Mouse (Mus musculus) stomach, embryonic 15.5 days (tissue): Measurements from ENCODE around the gene Setd3. TPM values are rescaled to one million over a fixed set of nuclear protein-coding genes. Genes with fewer than 3 reads are reported as not detected.

Experiments used
- ATAC-seq: fragments of 200-750 bp; cut with Nextera tagmentation; 2 replicates; pipeline ENCODE4 v1.8.0; 2017; ENCODE audit warnings: low read depth, moderate number of reproducible peaks, moderate TSS enrichment; ENCODE audit not compliant: insufficient read depth, low FRiP score
- H3K27ac ChIP-seq: fragments of 300-500 bp; sonication (generic); 2 replicates; pipeline ENCODE4 v1.5.1; 2015; ENCODE audit warnings: mild to moderate bottlenecking, inconsistent platforms
- H3K27me3 ChIP-seq: fragments of 300-500 bp; sonication (generic); replicated peaks from 2 replicates; pipeline ENCODE4 v1.6.1; 2015; ENCODE audit warnings: inconsistent platforms
- H3K36me3 ChIP-seq: fragments of 300-500 bp; sonication (generic); 2 replicates; pipeline ENCODE4 v1.6.1; 2015; ENCODE audit warnings: inconsistent platforms
- H3K4me1 ChIP-seq: fragments of 300-500 bp; sonication (generic); 2 replicates; pipeline ENCODE4 v1.6.1; 2015; ENCODE audit warnings: inconsistent platforms
- H3K4me2 ChIP-seq: fragments of 300-500 bp; sonication (generic); 2 replicates; pipeline ENCODE4 v1.6.1; 2015; ENCODE audit warnings: mild to moderate bottlenecking, inconsistent platforms
- H3K4me3 ChIP-seq: fragments of 300-500 bp; sonication (generic); replicated peaks from 2 replicates; pipeline ENCODE4 v1.5.1; 2015; ENCODE audit warnings: inconsistent platforms
- H3K9ac ChIP-seq: fragments of 300-500 bp; sonication (generic); 2 replicates; pipeline ENCODE4 v1.6.1; 2015; ENCODE audit warnings: inconsistent platforms
- H3K9me3 ChIP-seq: fragments of 300-500 bp; sonication (generic); 2 replicates; pipeline ENCODE4 v1.6.1; 2016; ENCODE audit warnings: inconsistent platforms
- WGBS: fragments of 180-500 bp; shearing (Covaris S2); methylation state at CpG from one replicate; pipeline ENCODE4 v1.1.7; 2015; 5-methylcytosine and 5-hydroxymethylcytosine counted together
- polyA plus RNA-seq: library from polyadenylated mRNA; unstranded; fragments of >200 nt; fragmentation: Nextera tagmentation; extraction: Ambion mirVana; gene quantifications from 2 replicates; pipeline ENCODE4 v1.2.1, GENCODE M21; 2015

The Setd3 gene
- polyA plus RNA-seq, 1 experiment from 2014 or later = 87.1 TPM

DNA sequence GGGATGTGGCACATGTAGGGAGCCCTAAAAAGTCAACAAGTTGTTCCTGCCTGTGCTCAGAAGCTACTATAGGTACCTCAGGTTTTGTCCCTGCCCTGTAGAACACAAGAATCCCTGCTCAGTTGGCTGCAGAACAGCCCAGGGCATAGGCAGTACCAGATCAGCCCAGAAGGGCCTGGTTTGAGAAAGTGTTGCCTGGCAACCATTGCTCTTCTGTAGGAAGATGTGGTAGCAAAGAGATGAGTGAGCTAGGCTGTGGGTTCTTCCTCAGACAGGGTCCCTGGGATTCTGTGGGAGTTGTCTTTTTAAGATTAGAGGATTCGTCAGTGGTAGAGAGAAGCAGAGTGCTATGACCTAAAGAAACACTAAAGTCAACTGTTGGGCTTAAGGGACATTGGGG, 21.0 kb upstream of the Setd3 start:
- Histone ChIP-seq H3K27me3 (no peaks in the 10 kb centered on the region), H3K9ac (no peak overlapping the region), H3K4me1 (no peaks in the 10 kb centered on the region), H3K9me3 (no peaks in the 10 kb centered on the region), H3K36me3 (peaks cover 75% of the 10 kb centered on the region), H3K27ac (no peak overlapping the region), H3K4me3 (no peak overlapping the region), H3K4me2 (no peak overlapping the region)
- ATAC-seq = no peak
- 95% methylated on average over 1 of the region's 1 CpGs for whole genome bisulfite sequencing

DNA sequence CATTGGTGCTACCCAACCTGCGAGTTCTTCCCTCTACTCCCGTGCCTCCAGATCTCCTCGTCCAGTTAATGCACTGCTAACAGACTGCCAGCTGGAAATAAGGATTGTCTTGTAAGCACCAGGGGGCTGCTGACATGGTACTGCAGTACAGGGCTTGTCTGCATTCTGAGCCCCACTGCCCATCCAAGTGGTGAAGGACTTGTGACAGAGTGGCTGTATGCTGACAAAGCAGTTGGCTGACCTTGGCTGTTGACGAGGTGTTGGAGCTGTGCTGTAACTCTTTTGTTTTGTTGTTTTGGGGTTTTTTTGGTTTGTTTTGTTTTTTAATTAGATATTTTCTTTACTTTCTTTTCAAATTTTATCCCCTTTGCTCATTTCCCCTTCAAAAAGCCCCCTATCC, 19.3 kb upstream of the Setd3 start:
- peaks cover 90% of the 10 kb centered on the region for H3K36me3 ChIP-seq
- ATAC-seq = no peak
- H3K4me2 ChIP-seq = no peak overlapping the region
- no peaks in the 10 kb centered on the region for H3K9me3 ChIP-seq
- no peak overlapping the region for H3K27ac ChIP-seq
- H3K27me3 ChIP-seq = no peaks in the 10 kb centered on the region
- 88% methylated on average over 4 of the region's 4 CpGs for WGBS
- no peak overlapping the region for H3K4me3 ChIP-seq
- no peak overlapping the region for H3K9ac ChIP-seq
- no peaks in the 10 kb centered on the region for H3K4me1 ChIP-seq

DNA sequence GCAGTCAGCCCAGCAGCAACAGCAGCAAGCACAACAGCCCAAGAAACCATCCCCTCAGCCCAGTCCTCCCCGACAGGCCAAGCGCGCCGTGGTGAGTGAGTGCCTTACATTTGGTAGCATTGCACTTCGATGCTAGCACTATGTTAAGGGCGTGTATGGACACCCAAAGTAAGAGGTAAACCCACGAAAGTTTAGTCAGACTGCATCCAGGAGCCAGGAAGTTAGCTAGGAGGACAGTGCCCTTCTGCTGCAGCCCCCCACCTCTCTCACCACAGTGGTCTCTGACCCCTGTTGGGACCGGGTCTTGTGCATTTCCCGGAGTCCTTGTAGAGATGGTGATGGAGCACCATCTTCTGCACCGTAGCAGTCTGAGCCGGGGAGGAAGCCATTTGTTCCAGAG, 16.6 kb upstream of the Setd3 start:
- H3K27me3 ChIP-seq = no peaks in the 10 kb centered on the region
- 93% methylated on average over 11 of the region's 11 CpGs for WGBS
- H3K36me3 ChIP-seq = peaks cover 84% of the 10 kb centered on the region

DNA sequence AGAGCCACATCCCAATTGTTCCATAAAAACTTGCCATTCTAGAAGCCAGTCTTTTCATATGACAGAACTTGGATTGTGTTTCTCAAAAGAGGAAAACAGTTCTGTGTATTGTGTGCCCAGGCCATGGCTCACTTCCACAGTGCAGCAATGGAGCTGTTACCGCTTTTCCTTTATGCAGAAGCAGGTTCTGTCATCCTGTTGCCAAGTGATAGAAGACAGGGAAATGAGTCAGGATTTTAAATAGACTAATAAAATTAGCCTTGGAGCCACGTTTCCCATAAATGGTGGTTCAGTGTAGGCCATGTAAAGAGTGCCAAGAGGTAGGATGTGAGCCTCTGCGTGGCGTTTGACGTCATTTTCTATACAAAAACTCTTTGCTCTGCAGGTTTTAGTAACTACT, 14.8 kb upstream of the Setd3 start:
- no peak overlapping the region for H3K9ac ChIP-seq
- WGBS = 91% methylated on average over 5 of the region's 5 CpGs
- no peak overlapping the region for H3K4me2 ChIP-seq
- no peaks in the 10 kb centered on the region for H3K9me3 ChIP-seq
- H3K27me3 ChIP-seq = no peaks in the 10 kb centered on the region
- no peak overlapping the region for H3K4me3 ChIP-seq
- H3K4me1 ChIP-seq = no peaks in the 10 kb centered on the region
- no peak overlapping the region for H3K27ac ChIP-seq
- no peak for ATAC-seq
- peaks cover 77% of the 10 kb centered on the region for H3K36me3 ChIP-seq

More for the DNA sequence above, 16.6 kb upstream of the Setd3 start:
- H3K4me1 ChIP-seq = no peaks in the 10 kb centered on the region
- no peak overlapping the region for H3K9ac ChIP-seq
- no peak overlapping the region for H3K4me2 ChIP-seq
- no peak for ATAC-seq
- H3K27ac ChIP-seq = no peak overlapping the region
- H3K4me3 ChIP-seq = no peak overlapping the region
- no peaks in the 10 kb centered on the region for H3K9me3 ChIP-seq

DNA sequence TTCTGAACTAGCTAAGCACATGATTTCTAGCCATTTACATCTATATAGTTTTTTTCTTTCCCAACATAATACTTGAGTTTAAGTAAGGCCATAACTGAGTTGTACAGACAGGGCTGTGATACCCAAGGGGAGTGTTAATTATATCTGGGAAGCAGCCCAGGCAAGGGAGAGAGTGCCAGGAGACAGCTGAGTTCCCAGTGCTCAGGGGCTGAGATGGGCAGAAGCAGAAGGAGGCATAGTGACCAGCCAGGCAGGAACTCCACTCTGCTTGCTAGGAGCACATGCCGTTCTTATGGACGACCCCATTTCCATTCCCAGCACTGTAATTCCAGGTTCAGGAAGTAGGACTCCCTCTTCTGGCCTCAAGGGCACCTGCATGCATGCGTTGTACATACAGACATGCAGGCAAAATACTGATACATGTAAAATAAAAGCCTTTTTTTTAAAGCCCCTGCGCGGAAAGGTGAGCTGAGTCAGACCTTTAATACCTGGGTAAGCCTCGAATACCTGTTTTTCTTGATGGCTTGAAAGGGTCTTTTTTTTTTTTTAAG, 8.5 kb upstream of the Setd3 start:
- 90% methylated on average over 6 of the region's 6 CpGs for WGBS
- H3K4me3 ChIP-seq = no peak overlapping the region
- no peaks in the 10 kb centered on the region for H3K27me3 ChIP-seq
- H3K36me3 ChIP-seq = peaks cover 48% of the 10 kb centered on the region
- H3K4me1 ChIP-seq = no peaks in the 10 kb centered on the region
- H3K9ac ChIP-seq = no peak overlapping the region
- no peak overlapping the region for H3K4me2 ChIP-seq
- ATAC-seq = no peak
- no peak overlapping the region for H3K27ac ChIP-seq
- no peaks in the 10 kb centered on the region for H3K9me3 ChIP-seq

DNA sequence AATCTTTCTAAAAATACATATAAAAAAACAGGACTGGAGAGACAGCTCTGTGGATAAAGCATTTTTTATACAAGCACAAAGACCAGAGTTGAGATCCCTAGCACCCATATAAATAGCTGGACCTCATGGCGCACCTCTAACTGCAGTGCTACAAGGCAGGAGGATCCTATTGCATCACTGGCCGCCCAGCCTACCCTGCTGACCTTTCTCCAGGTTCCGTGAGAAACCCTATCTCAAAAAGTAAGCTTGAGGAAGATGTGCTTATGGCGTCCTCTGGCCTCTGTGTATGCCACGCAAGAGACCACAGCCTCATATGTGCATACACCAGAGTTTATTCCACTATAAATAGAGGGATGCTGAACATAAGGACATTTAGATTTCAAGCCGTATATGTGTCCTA, 2.6 kb upstream of the Setd3 start:
- Histone ChIP-seq H3K9me3 (no peaks in the 10 kb centered on the region), H3K9ac (no peak overlapping the region), H3K27ac (no peak overlapping the region), H3K27me3 (no peaks in the 10 kb centered on the region), H3K4me2 (no peak overlapping the region), H3K4me1 (peaks cover 15% of the 10 kb centered on the region), H3K36me3 (peaks cover 18% of the 10 kb centered on the region), H3K4me3 (no peak overlapping the region)
- no peak for ATAC-seq
- 92% methylated on average over 6 of the region's 6 CpGs for WGBS

DNA sequence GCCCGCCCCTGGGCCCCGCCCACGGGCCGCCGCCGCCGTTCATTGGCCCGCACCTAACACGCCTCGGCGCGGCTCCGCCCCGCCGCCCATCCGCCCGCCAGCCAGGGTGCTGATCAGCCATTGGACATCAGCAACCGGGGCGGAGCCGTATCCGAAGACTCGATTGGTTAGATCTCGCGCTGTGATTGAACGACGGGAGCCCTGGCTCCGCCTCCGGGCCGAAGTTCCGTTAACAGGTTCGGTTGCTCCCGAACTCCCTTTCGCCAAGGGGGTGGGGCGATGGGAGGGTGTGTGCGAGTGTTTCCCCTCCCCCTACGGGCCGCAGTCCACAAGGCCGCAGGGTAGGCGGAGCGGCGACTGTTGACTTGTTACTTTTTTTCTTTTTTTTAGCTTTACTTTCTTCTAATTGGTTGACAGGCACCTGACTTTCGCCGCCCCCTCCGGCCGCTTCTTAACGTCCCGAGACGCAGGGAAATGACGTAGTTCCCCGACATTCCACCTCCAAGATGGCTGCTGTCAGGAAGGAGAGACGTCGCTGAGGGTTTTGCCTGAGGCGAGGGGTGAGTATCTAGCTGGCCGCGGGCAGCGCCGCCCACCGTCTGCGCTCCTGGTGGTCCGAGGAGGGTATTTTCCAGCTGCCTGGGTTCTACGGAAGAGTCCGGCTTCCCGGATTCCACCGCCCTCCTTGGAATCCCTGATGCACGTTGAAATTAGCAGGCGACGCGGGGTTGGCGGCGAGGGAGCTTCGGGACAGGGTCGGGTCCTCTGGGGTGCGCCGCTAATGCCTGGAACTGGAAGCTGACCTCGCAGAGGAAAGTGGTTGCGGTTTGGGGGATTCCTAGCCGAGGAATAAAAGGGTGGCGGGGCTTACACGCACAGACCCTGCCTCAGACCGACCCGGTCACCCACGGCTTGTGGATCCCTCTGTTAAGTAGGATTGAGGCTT, 480 bp upstream of the Setd3 start, which contains the start of gene Ccnk:
Ccnk (plus strand) TSS at position 259 of the 946 bp plus-strand sequence.
- H3K4me3 ChIP-seq = peak within 1 kb of the TSS; percentile 95
- peaks cover 18% of the 10 kb centered on the region for H3K4me1 ChIP-seq
- no peaks in the 10 kb centered on the region for H3K27me3 ChIP-seq
- peak; percentile 98 for ATAC-seq
- 0 out of 2 replicates have a peak, but pooled peaks cover 9% of the 10 kb centered on the region for H3K36me3 ChIP-seq
- under 1% methylated on average over 80 of the region's 82 CpGs for WGBS
- H3K9ac ChIP-seq = peak within 1 kb of the TSS; percentile 73
- no peaks in the 10 kb centered on the region for H3K9me3 ChIP-seq
- peak within 1 kb of the TSS; percentile 94 for H3K27ac ChIP-seq
- peak within 1 kb of the TSS; percentile 75 for H3K4me2 ChIP-seq

DNA sequence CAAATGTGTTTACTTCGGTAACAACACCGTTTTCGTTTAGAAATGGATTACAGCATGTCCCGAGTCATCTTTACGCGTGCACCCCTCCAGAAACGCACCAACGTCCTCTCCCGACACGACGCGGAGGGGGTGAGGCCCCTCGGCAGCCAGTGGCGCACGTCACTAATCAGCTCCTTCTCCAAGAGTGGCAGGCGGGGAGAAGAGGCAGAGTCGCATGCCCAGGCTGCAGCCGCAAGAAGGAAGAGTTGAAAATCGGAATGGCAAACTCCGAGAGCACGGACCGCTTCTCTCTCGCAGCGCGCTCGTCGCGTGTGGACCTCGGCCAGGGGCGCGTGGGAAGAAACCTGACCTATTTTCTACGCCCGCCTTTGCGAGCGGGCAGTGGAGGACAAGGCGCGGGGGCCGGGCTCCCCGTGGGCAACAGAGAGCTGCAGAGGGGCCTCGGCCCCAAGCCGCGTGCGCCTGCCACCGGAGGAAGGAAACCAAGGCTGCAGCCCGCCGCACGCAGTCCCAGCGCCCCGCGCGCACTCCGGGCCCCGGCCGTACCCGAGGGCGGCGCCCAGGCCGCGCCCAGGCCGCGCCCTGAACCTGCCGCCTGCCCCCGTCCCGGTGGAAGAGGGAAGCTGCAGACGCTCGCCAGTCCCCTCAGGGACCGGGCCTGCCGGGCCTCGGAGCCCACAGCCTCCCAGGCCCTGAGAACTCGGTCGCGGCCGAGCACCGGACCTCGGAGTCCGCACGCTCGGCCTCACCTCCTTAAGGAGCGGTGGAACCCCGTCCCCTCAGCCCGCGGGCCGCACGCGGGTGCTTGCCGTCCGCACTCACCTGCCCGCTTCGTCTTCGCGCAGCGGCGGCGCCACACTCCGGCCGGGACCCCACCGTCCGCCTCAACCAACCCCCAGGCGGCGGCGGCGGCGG, 526 bp downstream of the Setd3 start:
- ATAC-seq = peak; percentile 45
- no peaks in the 10 kb centered on the region for H3K9me3 ChIP-seq
- H3K4me3 ChIP-seq = peak overlapping the region; percentile 95
- H3K27ac ChIP-seq = peak overlapping the region; percentile 94
- 0 out of 2 replicates have a peak, but pooled peaks cover 5% of the 10 kb centered on the region for H3K36me3 ChIP-seq
- peak overlapping the region; percentile 75 for H3K4me2 ChIP-seq
- H3K4me1 ChIP-seq = peaks cover 18% of the 10 kb centered on the region
- H3K27me3 ChIP-seq = no peaks in the 10 kb centered on the region
- WGBS = under 1% methylated on average over 93 of the region's 103 CpGs
- H3K9ac ChIP-seq = peak overlapping the region; percentile 73

DNA sequence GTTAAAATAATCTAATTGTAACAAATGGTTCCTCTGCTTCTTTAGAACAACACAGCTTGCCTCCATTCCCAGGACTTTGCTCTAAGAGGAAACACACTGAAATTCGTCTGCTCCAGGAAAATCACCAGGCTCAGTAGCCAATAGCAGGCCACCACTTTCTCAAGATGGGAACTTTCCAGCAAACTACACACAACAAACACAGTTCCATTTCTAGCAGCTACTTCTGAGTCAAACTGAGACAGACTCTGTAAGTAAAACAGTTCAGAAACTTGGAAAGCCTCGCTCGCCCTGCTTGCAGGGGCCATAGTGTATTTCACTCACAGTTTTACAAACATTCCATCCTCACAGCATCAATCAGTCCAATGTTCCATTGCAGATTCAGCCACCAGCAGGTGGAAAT, 2.7 kb downstream of the Setd3 start:
- no peak overlapping the region for H3K4me2 ChIP-seq
- ATAC-seq = no peak
- H3K27ac ChIP-seq = no peak overlapping the region
- H3K9ac ChIP-seq = no peak overlapping the region
- H3K4me1 ChIP-seq = peaks cover 23% of the 10 kb centered on the region
- no peaks in the 10 kb centered on the region for H3K36me3 ChIP-seq
- H3K9me3 ChIP-seq = no peaks in the 10 kb centered on the region
- WGBS = 60% methylated on average over 3 of the region's 3 CpGs
- no peak overlapping the region for H3K4me3 ChIP-seq
- no peaks in the 10 kb centered on the region for H3K27me3 ChIP-seq

DNA sequence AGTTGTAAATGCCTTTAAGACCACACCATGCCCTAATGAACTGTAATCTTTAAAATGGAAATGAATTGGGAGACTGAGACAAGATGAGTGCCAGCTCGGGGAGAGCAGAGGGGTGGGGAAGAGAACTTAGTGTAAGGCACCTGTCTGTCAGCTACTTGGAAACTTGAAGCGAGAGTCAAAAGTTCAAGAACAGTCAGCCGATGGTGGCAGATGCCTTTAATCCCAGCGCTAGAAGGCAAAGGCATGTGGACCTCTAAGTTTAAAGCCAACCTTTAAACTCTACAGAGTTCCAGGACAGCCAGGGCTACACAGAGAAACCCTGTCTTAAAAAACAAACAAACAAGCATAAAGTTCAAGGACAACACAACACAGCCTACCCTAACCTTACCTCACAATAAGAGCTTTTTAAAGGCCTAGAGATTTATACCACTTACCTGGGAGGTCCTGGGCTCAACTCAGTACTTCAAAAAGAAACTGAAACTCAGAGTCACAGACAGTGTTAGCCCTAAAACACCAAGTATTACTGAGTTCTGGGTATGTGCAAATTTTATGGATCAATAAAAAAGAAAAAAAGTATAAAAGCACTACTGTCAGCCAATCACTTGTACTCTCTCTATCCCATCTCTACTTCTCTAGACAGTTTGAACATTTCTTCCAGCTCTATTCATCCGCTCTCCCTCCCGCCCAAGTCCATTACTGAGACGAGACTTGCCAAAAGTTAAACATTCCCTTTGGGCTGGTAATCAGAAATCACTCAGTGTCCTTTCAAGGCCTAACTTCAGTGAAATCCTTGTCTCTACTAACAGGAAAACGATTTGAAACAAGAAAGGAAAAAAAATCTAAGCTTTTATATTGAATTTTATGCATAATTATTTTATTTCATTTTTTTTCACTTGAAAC, 4.3 kb downstream of the Setd3 start:
- no peak overlapping the region for H3K9ac ChIP-seq
- no peaks in the 10 kb centered on the region for H3K9me3 ChIP-seq
- no peaks in the 10 kb centered on the region for H3K36me3 ChIP-seq
- H3K27me3 ChIP-seq = no peaks in the 10 kb centered on the region
- ATAC-seq = no peak
- H3K4me2 ChIP-seq = no peak overlapping the region
- H3K27ac ChIP-seq = no peak overlapping the region
- H3K4me3 ChIP-seq = no peak overlapping the region
- 50% methylated on average over 8 of the region's 8 CpGs for WGBS
- H3K4me1 ChIP-seq = peaks cover 23% of the 10 kb centered on the region

DNA sequence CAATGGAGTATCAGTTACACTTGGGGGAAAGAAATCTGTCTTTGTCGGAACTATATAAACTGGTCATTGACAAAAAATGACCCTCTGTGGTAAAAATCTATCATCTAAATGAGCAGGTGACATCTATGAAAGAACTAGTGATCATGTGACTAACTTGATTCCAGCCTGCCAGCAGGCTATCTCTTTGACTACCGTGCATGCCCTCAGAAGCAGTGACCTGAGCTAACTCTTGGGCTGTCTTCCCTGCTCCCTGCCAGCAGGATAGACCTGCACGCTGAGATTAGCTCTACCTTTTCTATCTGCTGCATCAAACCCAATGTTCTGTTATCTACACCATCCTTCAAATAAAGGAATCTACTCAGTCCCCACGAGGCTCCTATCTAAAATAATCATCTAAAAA, 6.5 kb downstream of the Setd3 start:
- Histone ChIP-seq H3K4me1 (peaks cover 21% of the 10 kb centered on the region), H3K4me2 (no peak overlapping the region), H3K27me3 (no peaks in the 10 kb centered on the region), H3K36me3 (no peaks in the 10 kb centered on the region), H3K9ac (no peak overlapping the region), H3K9me3 (no peaks in the 10 kb centered on the region), H3K4me3 (no peak overlapping the region), H3K27ac (no peak overlapping the region)
- no peak for ATAC-seq
- 56% methylated on average over 4 of the region's 4 CpGs for WGBS
